Mouse (Mus musculus) CH12.LX (cell line): Measurements from ENCODE around the gene A630001G21Rik.

Source experiments
- CHD1 ChIP-seq: IDR thresholded peaks from 2 replicates; pipeline ENCODE4 v1.6.1; 2012; ENCODE audit warnings: low read depth, low read length, improper control_type of control experiment, inconsistent platforms
- CTCF ChIP-seq, 2 experiments: IDR thresholded peaks in 1 of 2; conservative IDR thresholded peaks in 1 of 2; 2 replicates each; pipeline ENCODE4 v1.5.1; 2011 to 2012; ENCODE audit warnings: low read depth in 2 of 2, low read length in 2 of 2, improper control_type of control experiment in 1 of 2, inconsistent platforms in 1 of 2, mild to moderate bottlenecking in 1 of 2, moderate library complexity in 1 of 2
- EP300 ChIP-seq: IDR thresholded peaks from 2 replicates; pipeline ENCODE4 v1.6.1; 2011; ENCODE audit warnings: low read length, improper control_type of control experiment
- POLR2A ChIP-seq: IDR thresholded peaks from 2 replicates; pipeline ENCODE4 v1.6.1; 2011; ENCODE audit warnings: low read depth, mild to moderate bottlenecking, improper control_type of control experiment, low read length
- RAD21 ChIP-seq: IDR thresholded peaks from 2 replicates; pipeline ENCODE4 v1.6.1; 2011; ENCODE audit warnings: low read depth, mild to moderate bottlenecking, low read length, improper control_type of control experiment, moderate library complexity
- SIN3A ChIP-seq: IDR thresholded peaks from 2 replicates; pipeline ENCODE4 v1.6.1; 2012; ENCODE audit warnings: low read length, improper control_type of control experiment, inconsistent platforms
- ZC3H11A ChIP-seq: IDR thresholded peaks from 2 replicates; pipeline ENCODE4 v1.6.1; 2012; ENCODE audit warnings: low read depth, mild to moderate bottlenecking, inconsistent platforms, low read length, improper control_type of control experiment
- ZKSCAN1 ChIP-seq: IDR thresholded peaks from 2 replicates; pipeline ENCODE4 v1.6.1; 2012; ENCODE audit warnings: low read depth, inconsistent platforms, low read length, improper control_type of control experiment, borderline replicate concordance

DNA sequence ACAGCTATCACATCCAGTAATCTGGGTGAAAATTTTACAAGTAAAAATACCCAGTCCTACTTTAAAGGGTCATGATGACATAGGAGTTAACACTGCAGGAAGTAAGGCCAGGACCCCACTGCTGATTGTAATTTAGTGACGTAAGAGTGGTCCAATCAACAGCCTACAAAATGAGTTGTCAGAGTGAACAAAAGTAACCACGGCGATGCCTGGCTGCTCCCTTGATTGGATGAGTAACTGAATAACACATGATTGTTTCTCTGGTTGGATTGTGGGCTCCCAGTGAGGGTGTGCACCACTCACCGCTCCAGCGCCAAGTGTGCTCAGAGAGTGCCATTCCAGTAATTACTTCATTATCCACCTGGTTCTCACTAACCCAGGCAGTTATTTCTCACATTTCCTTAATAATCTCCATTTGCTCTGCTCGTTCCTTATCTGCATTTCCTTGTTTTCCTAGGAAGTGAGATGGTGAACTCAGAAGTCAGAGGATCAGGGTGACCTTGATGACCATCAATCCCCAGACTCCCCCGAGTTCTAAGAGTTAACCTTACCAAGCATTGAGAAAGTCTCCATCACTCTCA, 61.9 kb downstream of the A630001G21Rik start:
- TF ChIP-seq CHD1 (no peak), CTCF (conservative IDR thresholded peaks at IDR 0.05 in 1 of 2, IDR thresholded peaks at IDR 0.05 in 1 of 2; ENCODE audit: low read depth in 2 of 2, low read length in 2 of 2) (no peak), EP300 (no peak), POLR2A (peak; percentile 25; the same call in 1 of the 2 replicates), RAD21 (no peak), ZKSCAN1 (no peak), ZC3H11A (no peak), SIN3A (no peak)
